ENCODE assay signal across 9 mouse cellular contexts in the genomic region with DNA sequence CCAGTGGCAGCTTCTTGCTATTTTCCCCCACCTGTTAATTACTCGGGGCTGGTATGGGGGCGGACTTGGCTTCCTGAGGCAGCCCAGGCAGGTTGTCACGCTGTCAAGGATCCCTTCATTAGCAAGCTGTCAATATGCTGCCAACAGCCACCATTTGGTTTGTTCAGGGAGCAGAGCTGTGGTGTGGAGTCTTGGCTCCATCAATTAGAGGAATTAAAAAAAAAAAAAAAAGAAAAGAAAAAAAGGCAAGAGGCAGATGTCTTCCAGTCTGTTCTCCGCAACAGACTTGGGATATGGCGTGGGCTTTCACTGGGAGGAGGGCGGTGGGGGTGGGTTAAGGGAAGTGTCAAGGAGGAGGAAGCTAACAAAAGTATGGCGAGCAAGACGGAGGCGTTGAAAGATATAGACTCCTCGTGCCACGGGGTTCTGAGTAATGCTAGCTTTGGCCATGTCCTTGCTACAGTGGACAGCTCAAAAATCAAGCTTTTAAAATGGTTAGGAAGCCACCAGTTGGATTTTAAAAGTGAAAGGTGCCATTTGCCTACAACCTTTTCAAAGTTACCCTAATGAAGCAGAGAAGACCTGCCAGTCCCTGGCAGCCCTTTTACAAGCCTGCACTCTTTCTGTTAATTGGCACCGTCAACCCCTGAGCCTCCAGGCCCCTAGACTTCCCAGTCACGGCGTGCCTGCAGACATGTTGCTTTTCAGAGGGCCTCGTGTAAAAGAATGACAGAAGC.
DNase-seq lines count a peak whose midpoint lies in the region; ATAC-seq and TF ChIP-seq lines count a peak whose summit lies in the region.
"Had no signal": no experiment of that assay in that cellular context is flagged by ENCODE, and none has a peak within 500 bp of the region (broad histone marks: within the 10 kb centered on the region; RNA-seq: fewer than 3 reads in every experiment).

No protein-coding gene starts in this region.

- H3K27me3 ChIP-seq in limb, embryonic 12.5 days, result no peaks in the 10 kb centered on the region; the same call in 1 of the 2 replicates

- ATAC-seq in limb, embryonic 12.5 days (ENCODE audit: insufficient number of reproducible peaks, insufficient read depth, low FRiP score, low TSS enrichment, low read depth), result no peak
- no peak for ATAC-seq in activated CD4-positive, CD25-positive, alpha-beta regulatory T cell, adult 4 months

- H3K36me3 ChIP-seq in limb, embryonic 12.5 days, result no peaks in the 10 kb centered on the region

- no peak overlapping the region for H3K4me3 ChIP-seq in layer of hippocampus, adult 2 months
- H3K4me3 ChIP-seq in limb, embryonic 12.5 days (replicated peaks), result no peak overlapping the region

- H3K4me2 ChIP-seq in limb, embryonic 12.5 days, result peak overlapping the region; percentile 41

- no peak overlapping the region for H3K9ac ChIP-seq in limb, embryonic 12.5 days (replicated peaks)

- TF ChIP-seq CTCF in layer of hippocampus, adult 2 months (conservative IDR thresholded peaks at IDR 0.05), result no peak; the same call in 1 of the 2 replicates

- peak overlapping the region; percentile 87 for H3K27ac ChIP-seq in layer of hippocampus, adult 2 months
- H3K27ac ChIP-seq in limb, embryonic 12.5 days, result no peak overlapping the region

- no peaks in the 10 kb centered on the region for H3K9me3 ChIP-seq in limb, embryonic 12.5 days

- peak; percentile 98 for DNase-seq in brain, adult 2 months (ENCODE audit: low read depth, low spot score)
- peak; percentile 87 to 91 for DNase-seq in cerebellum, postnatal 10 days
- DNase-seq in layer of hippocampus, adult 2 months (ENCODE audit: low spot score in 2 of 2), result peak; percentile 85 to 94
- DNase-seq in adrenal gland, adult 8-10 months, result no peak
- no peak for DNase-seq in ovary, postnatal 14 days (ENCODE audit: low spot score)
- no peak for DNase-seq in kidney, postnatal 36 days
- DNase-seq: gastrocnemius, postnatal 10 days had no signal

- WGBS in limb, embryonic 12.5 days, result 13% methylated on average over 15 of the region's 15 CpGs

- H3K4me1 ChIP-seq in limb, embryonic 12.5 days (replicated peaks), result peaks cover 12% of the 10 kb centered on the region

Comparison
In these comparisons a context has a peak if more than half of its experiments do, and no peak if none do; other contexts are left out.
1. DNase-seq: peak in brain, adult 2 months (single experiment), cerebellum, postnatal 10 days (2 of 2) and layer of hippocampus, adult 2 months (2 of 2); none in adrenal gland, adult 8-10 months (single experiment), ovary, postnatal 14 days (single experiment) and kidney, postnatal 36 days (0 of 2).